Mouse (Mus musculus) stomach, embryonic 15.5 days (tissue): ENCODE data around the gene Clec3b. TPM values are rescaled to one million over a fixed set of nuclear protein-coding genes. Genes with fewer than 3 reads are reported as not detected.

Experiments used
- ATAC-seq: fragments of 200-750 bp; cut with Nextera tagmentation; 2 replicates; pipeline ENCODE4 v1.8.0; 2017; ENCODE audit warnings: low read depth, moderate number of reproducible peaks, moderate TSS enrichment; ENCODE audit not compliant: insufficient read depth, low FRiP score
- H3K27ac ChIP-seq: fragments of 300-500 bp; sonication (generic); 2 replicates; pipeline ENCODE4 v1.5.1; 2015; ENCODE audit warnings: mild to moderate bottlenecking, inconsistent platforms
- H3K27me3 ChIP-seq: fragments of 300-500 bp; sonication (generic); replicated peaks from 2 replicates; pipeline ENCODE4 v1.6.1; 2015; ENCODE audit warnings: inconsistent platforms
- H3K36me3 ChIP-seq: fragments of 300-500 bp; sonication (generic); 2 replicates; pipeline ENCODE4 v1.6.1; 2015; ENCODE audit warnings: inconsistent platforms
- H3K4me1 ChIP-seq: fragments of 300-500 bp; sonication (generic); 2 replicates; pipeline ENCODE4 v1.6.1; 2015; ENCODE audit warnings: inconsistent platforms
- H3K4me2 ChIP-seq: fragments of 300-500 bp; sonication (generic); 2 replicates; pipeline ENCODE4 v1.6.1; 2015; ENCODE audit warnings: mild to moderate bottlenecking, inconsistent platforms
- H3K4me3 ChIP-seq: fragments of 300-500 bp; sonication (generic); replicated peaks from 2 replicates; pipeline ENCODE4 v1.5.1; 2015; ENCODE audit warnings: inconsistent platforms
- H3K9ac ChIP-seq: fragments of 300-500 bp; sonication (generic); 2 replicates; pipeline ENCODE4 v1.6.1; 2015; ENCODE audit warnings: inconsistent platforms
- H3K9me3 ChIP-seq: fragments of 300-500 bp; sonication (generic); 2 replicates; pipeline ENCODE4 v1.6.1; 2016; ENCODE audit warnings: inconsistent platforms
- WGBS: fragments of 180-500 bp; shearing (Covaris S2); methylation state at CpG from one replicate; pipeline ENCODE4 v1.1.7; 2015; 5-methylcytosine and 5-hydroxymethylcytosine counted together
- polyA plus RNA-seq: library from polyadenylated mRNA; unstranded; fragments of >200 nt; fragmentation: Nextera tagmentation; extraction: Ambion mirVana; gene quantifications from 2 replicates; pipeline ENCODE4 v1.2.1, GENCODE M21; 2015

Gene Clec3b
- polyA plus RNA-seq, 1 experiment from 2014 or later, result 2.0 TPM

- Histone ChIP-seq H3K9ac (no peak overlapping the region), H3K4me2 (no peak overlapping the region), H3K4me3 (no peak overlapping the region), H3K27me3 (no peaks in the 10 kb centered on the region), H3K4me1 (no peaks in the 10 kb centered on the region), H3K9me3 (no peaks in the 10 kb centered on the region), H3K36me3 (no peaks in the 10 kb centered on the region), H3K27ac (no peak overlapping the region)
- WGBS, result 51% methylated on average over 8 of the region's 8 CpGs
- no peak for ATAC-seq
These were observed 7.5 kb downstream of the Clec3b start for GRCm38 (mm10) chr9:123158125-123158836.

DNA sequence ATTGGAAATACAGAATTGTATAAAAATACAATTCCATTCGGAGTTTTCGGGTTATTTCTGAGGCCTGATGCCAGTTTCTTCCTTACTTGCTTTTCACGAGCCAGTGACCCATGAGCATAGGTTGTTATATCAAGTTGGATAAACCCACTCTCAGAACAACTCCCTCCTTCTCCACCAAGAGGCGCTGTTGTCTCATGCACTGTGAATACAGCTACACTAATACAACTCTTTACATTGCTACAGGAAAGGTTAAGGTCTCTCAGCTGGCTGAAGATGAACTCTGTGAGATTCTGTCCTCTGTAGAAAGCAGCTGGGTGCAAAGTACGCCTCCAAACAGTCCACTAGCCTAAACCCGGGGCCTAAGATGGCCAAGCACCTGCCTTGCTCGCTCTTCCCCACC is 8.6 kb downstream of the Clec3b start:
- Histone ChIP-seq H3K9me3 (no peaks in the 10 kb centered on the region), H3K4me3 (no peak overlapping the region), H3K4me2 (no peak overlapping the region), H3K36me3 (no peaks in the 10 kb centered on the region), H3K4me1 (no peaks in the 10 kb centered on the region), H3K27ac (no peak overlapping the region), H3K9ac (no peak overlapping the region), H3K27me3 (no peaks in the 10 kb centered on the region)
- 62% methylated on average over 7 of the region's 7 CpGs for WGBS
- ATAC-seq, result 0 out of 2 replicates have a peak, but pooled peaks have one; percentile 37

DNA sequence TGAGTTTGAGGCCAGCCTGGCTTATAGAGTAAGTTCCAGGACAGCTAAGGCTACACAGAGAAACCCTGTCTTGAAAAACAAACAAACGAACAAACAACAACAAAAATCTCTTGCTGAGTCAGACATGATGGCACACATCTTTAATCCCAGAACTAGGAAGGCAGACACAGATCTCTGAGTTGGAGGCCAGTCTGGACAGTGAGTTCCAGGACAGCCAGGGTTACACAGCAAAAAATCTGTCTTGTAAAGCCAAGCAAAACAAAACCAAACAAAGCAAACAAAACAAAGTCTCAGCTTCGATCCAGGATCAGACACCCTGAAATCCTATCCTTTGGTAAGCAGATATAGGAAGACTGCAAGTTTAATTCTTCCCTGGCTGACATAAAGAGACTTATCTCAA is 11.0 kb downstream of the Clec3b start:
- no peak for ATAC-seq
- Histone ChIP-seq H3K27me3 (no peaks in the 10 kb centered on the region), H3K9ac (no peak overlapping the region), H3K36me3 (no peaks in the 10 kb centered on the region), H3K4me2 (no peak overlapping the region), H3K9me3 (no peaks in the 10 kb centered on the region), H3K4me3 (no peak overlapping the region), H3K4me1 (no peaks in the 10 kb centered on the region), H3K27ac (no peak overlapping the region)
- WGBS, result 65% methylated on average over 2 of the region's 2 CpGs

DNA sequence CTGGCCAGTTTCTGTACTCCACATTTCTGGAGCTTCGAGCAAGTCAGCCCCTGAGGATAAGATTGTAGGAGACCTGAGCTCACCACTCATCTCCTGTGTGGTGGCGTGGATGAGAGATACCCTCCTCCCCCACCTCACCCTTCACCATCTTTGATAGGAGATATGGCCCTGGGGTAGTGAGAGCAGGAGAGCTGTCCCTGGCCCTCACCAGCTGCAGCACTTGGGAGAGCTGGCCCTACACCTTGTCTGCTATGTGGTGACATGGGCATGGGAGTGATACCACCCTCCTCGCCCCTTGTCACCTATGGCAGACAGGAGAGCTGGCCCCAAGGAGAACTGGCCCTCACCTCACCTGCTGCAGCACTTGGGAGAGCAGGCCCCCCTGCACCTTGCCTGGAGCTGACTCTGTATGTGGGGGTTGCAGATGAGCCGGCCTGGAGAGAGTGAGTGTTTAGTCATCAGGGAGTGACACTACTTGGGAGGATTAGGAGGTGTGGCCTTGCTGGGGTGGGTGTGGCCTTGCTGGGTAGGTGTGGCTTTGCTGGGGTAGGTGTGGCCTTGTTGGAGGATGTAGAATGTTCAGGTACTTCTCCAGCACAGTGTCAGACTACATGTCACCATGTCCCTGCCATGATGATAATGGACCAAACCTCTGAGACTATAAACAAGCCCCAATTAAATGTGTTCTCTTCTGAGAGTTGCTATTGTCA is 12.4 kb downstream of the Clec3b start:
- no peak overlapping the region for H3K4me3 ChIP-seq
- ATAC-seq, result no peak
- no peak overlapping the region for H3K4me2 ChIP-seq
- H3K9ac ChIP-seq, result no peak overlapping the region
- H3K36me3 ChIP-seq, result no peaks in the 10 kb centered on the region
- no peaks in the 10 kb centered on the region for H3K9me3 ChIP-seq
- no peaks in the 10 kb centered on the region for H3K27me3 ChIP-seq
- WGBS, result 80% methylated on average over 4 of the region's 4 CpGs
- no peak overlapping the region for H3K27ac ChIP-seq
- H3K4me1 ChIP-seq, result no peaks in the 10 kb centered on the region

GRCm38 (mm10) chr9:123165781-123166443 is 15.2 kb downstream of the Clec3b start:
- H3K9me3 ChIP-seq, result no peaks in the 10 kb centered on the region
- ATAC-seq, result no peak
- no peak overlapping the region for H3K9ac ChIP-seq
- no peaks in the 10 kb centered on the region for H3K4me1 ChIP-seq
- H3K27me3 ChIP-seq, result no peaks in the 10 kb centered on the region
- WGBS, result 86% methylated on average over 3 of the region's 3 CpGs
- no peaks in the 10 kb centered on the region for H3K36me3 ChIP-seq
- H3K4me2 ChIP-seq, result no peak overlapping the region
- H3K4me3 ChIP-seq, result no peak overlapping the region
- H3K27ac ChIP-seq, result no peak overlapping the region

DNA sequence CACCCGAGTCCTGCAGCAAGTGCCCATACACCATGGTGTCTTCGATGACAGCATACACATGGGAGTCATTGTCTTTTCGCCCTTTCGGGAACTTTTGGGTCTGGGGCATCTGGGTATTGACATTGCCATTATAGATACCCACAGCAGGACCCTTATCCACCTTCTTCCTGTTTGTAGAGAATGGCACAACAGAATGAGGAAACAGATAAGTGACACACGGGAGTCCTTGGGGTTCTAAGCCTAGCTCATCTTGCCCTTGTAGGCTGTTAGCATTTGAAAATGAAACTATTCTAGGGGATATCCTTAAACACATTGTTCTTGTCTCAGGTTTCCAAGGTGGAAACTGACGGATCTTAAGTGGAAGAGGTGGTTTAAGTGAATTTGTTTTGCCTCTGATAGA is 23.0 kb downstream of the Clec3b start:
- WGBS, result 84% methylated on average over 6 of the region's 6 CpGs
- Histone ChIP-seq H3K4me3 (no peak overlapping the region), H3K27me3 (no peaks in the 10 kb centered on the region), H3K4me2 (no peak overlapping the region), H3K36me3 (no peaks in the 10 kb centered on the region), H3K9ac (no peak overlapping the region), H3K27ac (no peak overlapping the region), H3K9me3 (no peaks in the 10 kb centered on the region), H3K4me1 (no peaks in the 10 kb centered on the region)
- no peak for ATAC-seq

GRCm38 (mm10) chr9:123174356-123174755 is 23.6 kb downstream of the Clec3b start:
- Histone ChIP-seq H3K9ac (no peak overlapping the region), H3K27me3 (no peaks in the 10 kb centered on the region), H3K4me3 (no peak overlapping the region), H3K4me2 (no peak overlapping the region), H3K27ac (no peak overlapping the region), H3K4me1 (no peaks in the 10 kb centered on the region), H3K9me3 (no peaks in the 10 kb centered on the region), H3K36me3 (no peaks in the 10 kb centered on the region)
- WGBS, result 86% methylated on average over 4 of the region's 4 CpGs
- no peak for ATAC-seq

DNA sequence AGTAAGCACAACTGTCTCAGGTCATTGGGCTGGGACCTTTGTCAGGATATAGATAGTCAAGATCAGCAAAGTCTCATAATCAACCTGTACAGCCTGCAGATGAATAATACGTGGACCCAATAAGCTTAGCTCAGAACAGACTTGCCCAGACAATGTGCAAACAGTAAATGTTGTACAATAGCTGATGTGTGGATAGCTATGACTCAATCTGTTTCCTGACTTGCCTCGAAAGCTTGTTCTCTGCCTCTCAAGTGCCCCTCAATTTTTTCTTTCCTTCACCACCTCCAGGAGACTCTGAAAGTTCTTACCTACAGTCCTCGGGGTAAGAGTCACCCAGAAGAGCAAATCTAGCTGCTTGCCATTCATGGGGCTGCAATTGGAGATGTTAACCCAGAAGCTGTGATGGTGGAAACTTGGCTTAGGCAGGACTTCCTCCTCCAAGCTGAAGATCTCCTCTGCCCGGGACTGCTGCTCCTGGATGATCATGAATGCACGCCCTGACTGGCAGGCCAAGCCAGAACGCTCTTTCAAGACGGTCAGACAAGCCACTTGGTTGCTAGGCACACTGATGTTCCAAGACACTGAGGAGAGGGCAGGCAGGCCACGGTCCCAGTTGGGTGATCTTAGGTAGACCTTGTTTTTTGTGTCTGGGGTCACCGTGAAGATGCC is 26.8 kb downstream of the Clec3b start:
- no peaks in the 10 kb centered on the region for H3K9me3 ChIP-seq
- H3K27me3 ChIP-seq, result no peaks in the 10 kb centered on the region
- H3K9ac ChIP-seq, result no peak overlapping the region
- no peaks in the 10 kb centered on the region for H3K36me3 ChIP-seq
- H3K27ac ChIP-seq, result no peak overlapping the region
- no peaks in the 10 kb centered on the region for H3K4me1 ChIP-seq
- no peak overlapping the region for H3K4me2 ChIP-seq
- H3K4me3 ChIP-seq, result no peak overlapping the region
- no peak for ATAC-seq
- WGBS, result 83% methylated on average over 9 of the region's 9 CpGs

DNA sequence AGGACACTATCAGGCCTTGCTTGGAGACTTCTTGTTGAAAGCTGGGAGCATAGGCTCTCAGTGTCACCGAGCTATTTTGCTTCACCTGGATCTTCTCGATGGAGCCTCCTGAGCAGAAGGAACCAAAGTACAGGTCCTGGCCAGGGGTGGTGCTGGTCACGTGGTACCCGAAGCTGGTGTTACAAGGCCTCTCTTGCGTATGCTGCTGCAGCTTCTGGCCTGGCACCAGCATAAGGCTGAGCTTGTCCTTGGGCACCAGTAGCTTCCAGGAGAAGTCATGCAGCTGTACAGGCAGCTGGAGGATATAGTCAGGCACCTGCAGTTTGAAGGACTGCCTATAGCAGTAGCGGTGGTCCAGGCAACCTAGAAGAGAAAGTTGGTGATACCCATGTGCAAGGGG is 29.3 kb downstream of the Clec3b start:
- WGBS, result 89% methylated on average over 6 of the region's 6 CpGs
- no peaks in the 10 kb centered on the region for H3K4me1 ChIP-seq
- no peak for ATAC-seq
- H3K27ac ChIP-seq, result no peak overlapping the region
- H3K36me3 ChIP-seq, result no peaks in the 10 kb centered on the region
- no peaks in the 10 kb centered on the region for H3K9me3 ChIP-seq
- H3K4me2 ChIP-seq, result no peak overlapping the region
- no peaks in the 10 kb centered on the region for H3K27me3 ChIP-seq
- H3K9ac ChIP-seq, result no peak overlapping the region
- no peak overlapping the region for H3K4me3 ChIP-seq

GRCm38 (mm10) chr9:123183226-123183625 is 32.5 kb downstream of the Clec3b start:
- ATAC-seq, result no peak; the same call in 1 of the 2 replicates
- no peaks in the 10 kb centered on the region for H3K27me3 ChIP-seq
- H3K4me2 ChIP-seq, result no peak overlapping the region
- no peak overlapping the region for H3K27ac ChIP-seq
- WGBS, result 74% methylated on average over 8 of the region's 8 CpGs
- no peaks in the 10 kb centered on the region for H3K9me3 ChIP-seq
- no peak overlapping the region for H3K9ac ChIP-seq
- H3K36me3 ChIP-seq, result no peaks in the 10 kb centered on the region
- no peaks in the 10 kb centered on the region for H3K4me1 ChIP-seq
- no peak overlapping the region for H3K4me3 ChIP-seq

- no peaks in the 10 kb centered on the region for H3K27me3 ChIP-seq
- H3K4me3 ChIP-seq, result no peak overlapping the region
- no peaks in the 10 kb centered on the region for H3K36me3 ChIP-seq
- H3K4me2 ChIP-seq, result no peak overlapping the region
- H3K9ac ChIP-seq, result no peak overlapping the region
- 55% methylated on average over 2 of the region's 2 CpGs for WGBS
- no peaks in the 10 kb centered on the region for H3K4me1 ChIP-seq
- no peak overlapping the region for H3K27ac ChIP-seq
- no peak for ATAC-seq
- no peaks in the 10 kb centered on the region for H3K9me3 ChIP-seq
These were observed 34.8 kb downstream of the Clec3b start for GRCm38 (mm10) chr9:123185546-123185945.

DNA sequence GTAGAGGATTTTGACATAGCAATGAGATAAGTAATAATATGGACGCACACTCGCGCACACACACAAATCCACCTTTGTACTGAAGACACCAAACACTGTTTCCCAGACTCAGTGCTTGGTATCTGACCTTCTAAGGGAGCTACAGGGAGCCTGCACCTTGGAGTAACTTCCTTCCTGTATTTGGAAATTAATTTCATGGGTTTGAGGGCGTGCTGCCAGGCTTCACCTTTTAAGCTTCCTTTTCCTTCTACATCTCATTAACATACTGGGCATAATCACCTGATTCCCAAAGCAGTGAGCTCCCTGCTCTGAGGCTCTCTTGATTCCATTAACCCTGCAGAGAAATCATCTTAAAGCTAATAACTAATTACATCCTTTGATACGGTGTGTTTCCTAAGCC is 35.4 kb downstream of the Clec3b start:
- Histone ChIP-seq H3K27ac (no peak overlapping the region), H3K4me2 (no peak overlapping the region), H3K9ac (no peak overlapping the region), H3K4me3 (no peak overlapping the region), H3K27me3 (no peaks in the 10 kb centered on the region), H3K9me3 (no peaks in the 10 kb centered on the region), H3K4me1 (no peaks in the 10 kb centered on the region), H3K36me3 (no peaks in the 10 kb centered on the region)
- ATAC-seq, result no peak
- 82% methylated on average over 5 of the region's 5 CpGs for WGBS
